Mouse (Mus musculus): ENCODE data around the gene Efnb2. TPM values are rescaled to one million over a fixed set of nuclear protein-coding genes. Genes with fewer than 3 reads are reported as not detected.

The Efnb2 gene
- polyA plus RNA-seq, 1 experiment = 33.4 TPM

- whole genome bisulfite sequencing = 72% methylated on average over 14 of the region's 14 CpGs
- no peak for DNase-seq (ENCODE audit: low read depth, low spot score)
Observed at GRCm38 (mm10) chr8:8656578-8657441, 4.2 kb downstream of the Efnb2 start.

DNA sequence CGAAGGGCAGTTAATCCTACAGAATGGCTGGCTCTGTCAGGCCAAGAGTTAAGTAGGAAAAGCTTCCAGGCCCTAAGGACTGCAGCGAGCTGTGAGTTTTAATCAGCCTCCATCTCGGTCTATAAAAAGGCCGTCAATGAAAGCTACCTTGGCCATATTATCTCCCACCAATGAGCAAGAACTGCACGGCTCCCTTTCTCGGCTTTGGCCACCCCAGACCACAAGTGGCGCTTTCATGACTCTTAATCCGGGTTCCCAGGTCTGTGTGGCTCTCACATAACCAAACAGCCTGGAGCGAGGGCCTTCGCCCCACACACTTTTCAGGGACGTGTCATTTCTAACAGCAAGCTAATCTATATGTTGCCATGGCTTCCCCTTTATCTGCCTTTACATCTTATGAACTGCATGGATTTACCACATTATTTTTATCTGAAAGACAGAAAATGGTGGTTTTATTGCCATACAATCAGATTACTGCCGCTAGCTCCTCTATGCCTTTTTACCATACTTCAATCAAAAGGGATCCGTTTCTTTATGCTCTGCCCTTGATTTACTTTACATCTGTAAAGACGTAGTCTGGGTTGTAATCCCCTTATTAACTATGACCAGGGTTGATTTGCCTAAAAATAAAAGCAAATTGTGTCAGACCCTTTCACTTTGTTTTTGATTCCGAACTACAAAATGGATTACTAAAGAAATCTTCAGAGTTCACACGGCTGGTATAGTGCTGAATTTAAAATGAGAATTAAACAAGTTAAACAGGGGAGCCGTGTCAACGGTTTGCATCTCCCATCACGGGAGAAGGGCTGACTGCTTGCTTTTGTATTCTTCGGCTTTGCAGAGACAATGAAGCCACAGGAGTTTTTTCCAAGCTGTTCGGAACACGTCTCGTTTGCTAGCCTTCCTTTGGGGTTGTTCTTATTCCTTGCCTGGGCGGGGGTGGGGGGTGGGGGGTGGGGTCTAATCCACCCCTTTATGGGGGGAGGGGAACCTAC is 5.4 kb downstream of the Efnb2 start:
- no peak for DNase-seq (ENCODE audit: low read depth, low spot score)
- WGBS = 80% methylated on average over 24 of the region's 24 CpGs

DNA sequence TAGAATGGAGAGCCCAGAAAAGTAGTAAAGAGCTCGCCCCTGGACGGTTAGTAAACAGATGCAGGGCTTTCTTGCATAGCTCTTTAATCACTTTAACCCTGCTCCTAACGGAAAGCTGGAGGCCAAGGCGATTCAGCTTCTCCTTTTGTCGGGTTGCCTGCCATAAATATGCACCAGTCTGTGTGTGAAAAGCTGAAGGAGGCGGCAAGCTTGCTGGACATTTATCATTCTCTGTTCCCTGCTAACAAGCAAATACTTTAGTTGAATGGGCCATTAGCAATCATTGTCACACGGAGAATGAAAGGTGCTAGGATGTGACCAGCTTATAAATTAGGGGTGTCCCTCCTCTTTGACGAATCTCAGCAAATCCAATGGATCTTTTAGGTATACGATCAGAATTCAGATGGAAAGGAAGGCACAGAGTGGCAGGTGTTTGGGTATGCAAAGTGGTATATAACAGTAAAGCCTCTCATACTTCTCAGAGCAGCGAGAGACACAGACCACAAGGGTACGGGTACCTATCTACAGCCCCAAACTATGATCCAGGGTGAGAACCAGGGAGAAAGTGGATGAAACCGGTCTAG is 7.0 kb downstream of the Efnb2 start:
- WGBS = 68% methylated on average over 12 of the region's 12 CpGs

GRCm38 (mm10) chr8:8653343-8653742 is 7.7 kb downstream of the Efnb2 start:
- 70% methylated on average over 5 of the region's 5 CpGs for WGBS
- DNase-seq (ENCODE audit: low read depth, low spot score) = no peak

More for the DNA sequence above, 7.0 kb downstream of the Efnb2 start:
- no peak for DNase-seq (ENCODE audit: low read depth, low spot score)

- 47% methylated on average over 4 of the region's 4 CpGs for WGBS
Observed at GRCm38 (mm10) chr8:8652388-8652787, 8.7 kb downstream of the Efnb2 start.

DNA sequence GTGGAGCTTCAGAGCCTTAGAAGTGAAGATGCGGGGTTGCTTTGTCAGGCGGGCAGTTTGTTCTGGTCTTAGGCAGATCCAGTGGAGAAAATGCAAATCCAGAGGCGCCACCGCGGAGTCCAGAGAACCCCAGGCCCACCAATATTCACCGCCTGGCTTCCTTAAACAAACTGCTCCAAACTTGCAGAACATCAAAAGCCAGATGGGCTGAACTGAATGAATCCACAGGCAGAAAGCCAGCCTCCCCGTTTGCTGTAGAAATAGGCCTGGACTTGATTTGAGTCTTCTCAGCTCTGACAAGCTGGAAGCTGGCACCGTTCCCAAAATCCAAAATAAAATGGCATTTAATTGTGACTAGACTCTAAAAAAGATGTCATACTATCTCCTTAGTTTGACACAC is 11.1 kb downstream of the Efnb2 start:
- WGBS = 84% methylated on average over 8 of the region's 8 CpGs
- no peak for DNase-seq (ENCODE audit: low read depth, low spot score)

More at GRCm38 (mm10) chr8:8652388-8652787, 8.7 kb downstream of the Efnb2 start:
- DNase-seq (ENCODE audit: low read depth, low spot score) = peak; percentile 74

DNA sequence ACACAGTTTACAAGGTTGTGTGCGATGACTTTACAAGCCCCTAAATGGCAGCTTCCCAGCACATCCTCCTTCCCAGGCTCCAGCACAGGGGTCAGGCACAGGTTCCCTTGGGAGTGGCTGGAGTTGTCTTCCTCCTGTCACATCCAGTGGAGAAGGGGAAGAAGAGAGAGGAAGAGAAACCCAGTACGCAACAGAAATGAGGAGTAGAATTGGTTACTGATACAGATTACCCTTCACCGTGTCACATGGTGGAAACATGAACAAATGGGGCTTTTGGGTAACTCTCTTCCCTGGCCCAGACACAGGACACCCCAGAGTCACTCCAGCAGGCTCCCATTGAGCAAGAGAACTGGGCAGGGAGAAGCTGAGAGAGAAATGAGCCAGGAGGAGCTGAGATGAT is 11.5 kb downstream of the Efnb2 start:
- WGBS = 67% methylated on average over 3 of the region's 3 CpGs
- no peak for DNase-seq (ENCODE audit: low read depth, low spot score)

GRCm38 (mm10) chr8:8648686-8649085 is 12.4 kb downstream of the Efnb2 start:
- 38% methylated on average over 7 of the region's 7 CpGs for WGBS
- DNase-seq (ENCODE audit: low read depth, low spot score) = no peak

DNA sequence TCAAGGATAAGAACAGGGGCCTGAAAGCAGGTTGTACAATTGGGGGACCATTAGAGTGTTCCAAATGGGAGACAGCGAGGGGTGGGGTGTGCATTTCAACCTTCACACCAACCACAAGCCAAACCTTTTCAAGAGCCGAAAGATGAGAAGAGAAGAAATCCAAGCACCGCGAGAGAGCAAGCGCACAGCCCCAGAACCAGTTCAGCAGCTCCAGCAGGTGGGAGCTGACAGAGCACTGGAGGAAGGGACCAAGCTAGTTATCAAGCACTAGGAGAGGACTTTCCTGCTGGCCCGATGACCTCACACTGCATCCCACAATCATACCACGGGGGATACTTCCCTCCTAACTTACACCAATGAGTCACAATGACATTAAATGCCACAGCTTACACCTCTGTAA is 13.2 kb downstream of the Efnb2 start:
- 76% methylated on average over 7 of the region's 7 CpGs for WGBS
- no peak for DNase-seq (ENCODE audit: low read depth, low spot score)

- DNase-seq (ENCODE audit: low read depth, low spot score) = no peak
Observed at GRCm38 (mm10) chr8:8647319-8647718, 13.7 kb downstream of the Efnb2 start.

DNA sequence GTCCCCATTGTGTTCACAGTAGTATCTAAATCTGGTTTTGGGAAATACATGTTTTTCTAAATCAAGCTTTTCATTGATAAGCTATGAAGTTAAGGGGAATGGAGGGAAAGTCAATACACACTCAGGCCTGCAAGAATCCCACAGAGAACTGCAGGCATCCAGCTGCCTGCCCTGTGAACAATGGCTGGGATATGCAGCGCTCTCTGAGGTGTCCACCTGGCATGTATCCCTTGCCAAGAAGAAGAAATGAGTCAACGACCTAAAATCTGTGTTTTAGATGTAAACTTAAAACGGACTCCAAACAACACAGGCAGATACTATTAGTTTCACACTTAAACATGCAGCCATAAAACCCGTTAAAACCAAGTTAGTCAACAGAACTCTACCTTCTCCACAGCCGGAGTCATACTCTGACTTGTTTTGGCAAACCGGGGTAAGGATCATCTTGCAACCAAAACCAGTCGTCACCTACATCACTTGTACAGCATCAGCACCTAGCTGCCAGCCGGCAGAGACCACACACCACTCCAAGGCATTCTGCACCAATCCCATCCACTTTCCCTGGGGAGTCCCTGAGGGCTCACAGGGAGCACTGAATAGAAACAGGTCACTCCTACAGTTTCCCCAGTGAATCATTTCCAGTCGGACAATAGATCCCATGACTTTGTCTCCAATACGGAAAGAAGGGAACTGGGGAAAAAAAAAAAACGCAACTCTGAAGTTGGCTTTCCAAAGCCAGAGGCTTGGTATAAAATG is 16.7 kb downstream of the Efnb2 start:
- WGBS = 68% methylated on average over 11 of the region's 11 CpGs
- DNase-seq (ENCODE audit: low read depth, low spot score) = no peak

More at GRCm38 (mm10) chr8:8647319-8647718, 13.7 kb downstream of the Efnb2 start:
- WGBS = 76% methylated on average over 3 of the region's 3 CpGs

GRCm38 (mm10) chr8:8640264-8640588 is 20.8 kb downstream of the Efnb2 start:
- WGBS = 61% methylated on average over 4 of the region's 4 CpGs
- DNase-seq (ENCODE audit: low read depth, low spot score) = no peak

- WGBS = 40% methylated on average over 8 of the region's 8 CpGs
- DNase-seq (ENCODE audit: low read depth, low spot score) = no peak
Observed at GRCm38 (mm10) chr8:8639569-8640263, 21.3 kb downstream of the Efnb2 start.

DNA sequence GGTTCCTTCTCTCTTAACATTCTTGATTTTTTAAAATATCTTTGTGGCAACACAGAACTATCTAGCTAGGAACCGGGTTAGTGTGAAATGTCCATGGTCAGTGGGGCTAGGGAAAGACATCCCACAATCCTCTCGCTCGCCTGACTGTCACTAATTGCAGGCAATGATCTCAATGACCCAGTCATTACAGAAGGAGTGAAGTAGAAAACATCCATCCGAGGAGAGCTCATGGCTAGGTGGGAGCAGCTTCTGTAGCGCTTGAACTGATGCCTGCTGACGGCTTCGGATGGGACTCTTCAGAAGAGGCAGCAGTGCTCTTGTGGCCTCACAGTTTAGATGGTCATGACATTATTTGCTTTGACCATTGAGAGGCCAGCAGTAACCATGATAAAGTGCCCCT is 29.6 kb downstream of the Efnb2 start:
- WGBS = 81% methylated on average over 7 of the region's 7 CpGs
- DNase-seq (ENCODE audit: low read depth, low spot score) = no peak

- 59% methylated on average over 7 of the region's 7 CpGs for WGBS
Observed at GRCm38 (mm10) chr8:8624017-8624416, 37.0 kb downstream of the Efnb2 start.

DNA sequence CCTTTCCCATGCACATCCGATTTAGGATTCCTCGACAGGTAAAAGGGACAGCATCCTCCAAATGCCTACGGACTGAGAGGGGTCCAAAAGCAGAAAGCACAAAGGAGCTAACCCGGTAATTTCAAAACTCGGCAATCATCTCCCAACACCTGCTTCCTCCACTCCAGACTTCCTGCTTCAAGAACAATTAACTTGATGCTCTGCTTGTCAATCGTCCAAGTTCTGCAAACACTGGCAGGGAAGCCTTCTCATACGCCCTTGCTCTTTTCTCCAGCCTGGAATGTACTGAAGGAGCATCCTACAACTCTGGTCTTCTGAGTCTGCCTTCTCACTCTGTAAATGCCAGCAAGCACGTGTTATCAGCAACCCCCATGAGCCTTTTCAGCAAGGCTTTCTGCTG is 37.6 kb downstream of the Efnb2 start:
- WGBS = 20% methylated on average over 8 of the region's 8 CpGs
- DNase-seq (ENCODE audit: low read depth, low spot score) = no peak

More at GRCm38 (mm10) chr8:8624017-8624416, 37.0 kb downstream of the Efnb2 start:
- DNase-seq (ENCODE audit: low read depth, low spot score) = no peak

DNA sequence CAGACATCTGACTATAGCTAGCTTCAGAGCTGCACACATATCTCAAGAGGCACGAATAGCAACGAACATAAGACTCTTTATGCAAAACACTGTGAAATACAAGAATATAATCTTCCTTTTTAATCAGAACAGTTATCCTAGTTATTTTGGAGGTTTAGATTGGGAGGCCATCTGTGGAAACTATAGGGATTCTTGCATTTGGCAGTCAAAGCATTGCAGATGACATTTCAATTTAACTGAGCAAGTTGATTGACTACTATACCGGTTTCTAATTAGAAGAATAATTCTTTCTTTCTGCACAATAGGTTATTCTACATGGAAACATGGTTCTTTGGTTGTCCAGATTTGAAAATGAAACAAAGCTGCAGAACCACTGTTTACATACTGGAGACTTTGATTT is 38.6 kb downstream of the Efnb2 start:
- 93% methylated on average over 3 of the region's 3 CpGs for WGBS
- no peak for DNase-seq (ENCODE audit: low read depth, low spot score)

GRCm38 (mm10) chr8:8622031-8622430 is 39.0 kb downstream of the Efnb2 start:
- 95% methylated on average over 12 of the region's 12 CpGs for WGBS
- no peak for DNase-seq (ENCODE audit: low read depth, low spot score)

All from large intestine, adult 2 months (tissue).